Mouse (Mus musculus) adrenal gland, postnatal 10 days (tissue): ENCODE results near the gene Smim4. TPM values are rescaled to one million over a fixed set of nuclear protein-coding genes. Genes with fewer than 3 reads are reported as not detected.

Experiments used
- DNase-seq: peaks from one replicate; pipeline ENCODE4 v3.0.0; 2021; ENCODE audit warnings: mixed read lengths
- total RNA-seq, 2 experiments: library from RNA; stranded (reverse); gene quantifications; 2 replicates each; pipeline ENCODE4 v1.2.3; 2021

Smim4 gene
- total RNA-seq, 2 experiments from 2014 or later, result 86.9 to 103 TPM

- DNase-seq, result no peak
These were observed 10.2 kb upstream of the Smim4 start for GRCm38 (mm10) chr14:31138897-31139429.

DNA sequence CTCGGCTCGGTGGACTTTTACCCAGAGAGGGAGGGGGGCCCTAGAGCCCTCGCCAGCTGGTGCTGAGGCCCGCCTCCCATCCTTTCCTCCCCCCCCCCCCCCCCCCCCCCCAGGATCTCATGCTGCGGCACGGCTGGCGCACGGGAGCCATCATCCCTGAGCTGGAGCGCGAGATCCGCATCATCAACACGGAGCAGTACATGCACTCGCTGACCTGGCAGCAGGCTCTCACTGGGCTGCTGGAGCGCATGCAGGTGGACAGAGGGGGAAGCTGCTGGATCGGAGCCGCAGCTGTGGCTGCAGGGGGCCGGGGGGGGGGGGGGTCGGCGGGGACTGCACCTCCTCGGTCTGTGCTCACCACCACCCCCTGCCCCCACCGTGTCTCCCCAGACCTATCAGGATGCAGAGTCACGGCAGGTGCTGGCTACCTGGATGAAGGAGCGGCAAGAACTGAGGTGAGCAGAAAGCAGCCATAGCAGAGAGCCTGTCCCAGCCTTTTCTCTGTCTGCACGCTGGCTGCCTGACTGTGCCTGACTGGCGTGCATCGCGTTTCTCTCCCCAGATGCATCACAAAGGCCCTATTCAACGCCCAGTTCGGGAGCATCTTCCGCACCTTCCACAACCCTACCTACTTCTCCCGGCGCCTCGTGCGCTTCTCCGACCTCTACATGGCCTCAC lies 9.6 kb upstream of the Smim4 start:
- no peak for DNase-seq

GRCm38 (mm10) chr14:31137791-31138190 lies 9.0 kb upstream of the Smim4 start:
- peak; percentile 48 for DNase-seq

DNA sequence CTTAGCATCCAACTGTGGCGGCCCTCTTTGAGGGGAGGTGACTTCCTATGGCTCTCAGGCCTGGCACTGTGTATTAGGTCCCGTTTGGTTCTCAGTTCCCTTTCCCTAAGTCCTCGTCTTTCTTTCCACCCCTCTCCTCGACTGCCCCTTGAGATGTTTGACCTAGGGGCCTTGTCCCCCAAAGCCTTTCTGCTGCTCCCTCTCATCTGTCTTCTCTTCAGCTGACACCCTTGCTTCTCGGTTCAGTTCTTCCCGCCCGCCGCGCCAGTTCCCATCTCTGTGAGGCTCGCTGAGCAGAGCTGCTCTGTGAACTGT lies 8.5 kb upstream of the Smim4 start:
- DNase-seq, result no peak

DNA sequence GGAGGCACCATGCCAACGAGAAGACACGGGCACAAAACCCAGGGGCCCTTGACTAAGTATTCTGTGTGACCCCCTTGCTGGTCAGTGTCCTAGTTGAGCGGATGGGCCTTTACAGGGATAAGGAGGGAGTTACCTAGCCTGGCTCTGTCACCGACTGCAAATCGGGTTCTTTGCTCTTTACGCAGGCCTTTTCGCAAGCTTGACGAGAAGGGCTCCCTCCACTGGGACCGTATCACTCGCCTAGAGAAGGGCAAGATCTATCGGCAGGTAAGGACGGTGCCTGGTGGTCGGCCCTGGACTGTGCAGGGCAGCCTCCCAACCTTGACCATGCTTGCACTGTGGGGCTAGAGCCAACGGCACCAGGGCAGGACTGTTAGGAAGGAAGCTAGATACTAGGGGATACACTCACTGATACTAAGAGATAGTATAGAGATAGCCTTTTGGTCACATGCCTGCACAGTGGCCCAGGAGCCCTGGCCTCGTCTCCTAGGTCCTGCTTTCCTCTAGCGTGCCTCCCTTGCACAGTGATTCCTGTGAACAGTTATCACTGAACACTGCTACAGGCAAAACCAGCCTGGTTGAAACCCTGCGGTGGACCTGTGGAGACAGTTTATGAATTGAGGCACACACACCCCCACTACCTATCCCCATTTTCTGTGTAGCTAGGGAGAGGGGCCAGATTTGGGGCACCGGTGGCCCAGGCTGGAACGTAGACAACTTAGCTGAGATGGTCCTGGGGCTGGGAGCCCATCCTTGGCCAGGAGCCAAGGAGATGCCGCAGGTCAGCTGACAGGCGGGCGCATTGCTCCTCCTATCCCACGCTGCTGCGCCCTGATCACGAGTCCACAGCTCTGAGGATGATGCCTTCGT lies 7.9 kb upstream of the Smim4 start:
- DNase-seq, result no peak

GRCm38 (mm10) chr14:31135495-31136410 lies 7.0 kb upstream of the Smim4 start:
- no peak for DNase-seq

- no peak for DNase-seq
These were observed 5.6 kb upstream of the Smim4 start for GRCm38 (mm10) chr14:31134015-31135000.

DNA sequence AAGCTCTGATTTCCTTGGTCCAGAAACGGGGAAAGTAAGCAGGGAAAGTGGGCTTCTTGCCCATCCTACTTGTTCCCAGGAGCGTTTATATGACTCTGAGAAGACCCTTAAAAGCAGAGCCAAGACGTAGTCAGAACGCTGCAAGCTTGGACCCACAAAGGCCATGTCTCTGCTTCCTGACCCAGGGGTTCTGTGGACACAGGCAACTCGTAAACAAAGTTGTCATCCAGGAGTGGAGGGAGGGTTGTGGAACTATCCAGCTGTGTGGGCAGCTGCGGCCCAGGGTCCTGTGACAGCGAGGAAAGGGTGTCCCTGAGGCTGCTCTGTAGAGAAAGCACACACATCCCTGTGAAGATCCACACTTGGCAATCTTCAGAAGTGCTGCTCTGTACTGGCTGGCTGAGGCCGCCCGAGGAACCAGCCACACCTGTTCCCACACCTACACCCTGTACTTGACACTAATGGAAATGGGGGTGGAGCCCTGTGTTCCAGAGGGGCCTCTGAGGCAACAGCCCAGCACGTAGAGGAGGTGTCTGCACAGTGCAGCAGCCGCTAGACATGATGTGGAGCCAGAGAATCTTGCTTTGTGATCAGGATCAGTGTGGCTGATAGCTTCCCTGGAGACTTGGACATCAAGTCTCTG lies 4.4 kb upstream of the Smim4 start:
- DNase-seq, result no peak

GRCm38 (mm10) chr14:31132491-31132975 lies 3.8 kb upstream of the Smim4 start:
- no peak for DNase-seq

DNA sequence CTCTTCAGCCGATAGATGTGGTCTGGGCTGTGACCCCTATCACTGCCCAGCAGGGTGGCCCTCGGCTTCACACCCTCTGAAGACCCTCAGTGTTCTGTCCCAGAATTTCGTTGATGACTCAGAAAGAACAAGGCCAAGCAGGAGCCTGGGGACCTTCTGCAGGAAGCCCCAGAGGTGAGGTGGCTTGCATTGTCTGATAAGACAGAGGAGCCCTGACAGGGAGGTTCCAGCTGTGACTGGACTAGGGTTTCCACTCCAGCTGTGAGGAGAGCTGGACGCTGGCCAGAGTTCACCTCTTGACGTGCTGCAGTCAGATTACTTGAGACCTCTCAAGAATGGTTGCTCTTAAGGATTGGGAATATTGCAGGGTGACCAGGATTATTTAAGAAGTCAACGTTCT lies 3.3 kb upstream of the Smim4 start:
- peak; percentile 44 for DNase-seq

GRCm38 (mm10) chr14:31131272-31131821 lies 2.6 kb upstream of the Smim4 start:
- no peak for DNase-seq

DNA sequence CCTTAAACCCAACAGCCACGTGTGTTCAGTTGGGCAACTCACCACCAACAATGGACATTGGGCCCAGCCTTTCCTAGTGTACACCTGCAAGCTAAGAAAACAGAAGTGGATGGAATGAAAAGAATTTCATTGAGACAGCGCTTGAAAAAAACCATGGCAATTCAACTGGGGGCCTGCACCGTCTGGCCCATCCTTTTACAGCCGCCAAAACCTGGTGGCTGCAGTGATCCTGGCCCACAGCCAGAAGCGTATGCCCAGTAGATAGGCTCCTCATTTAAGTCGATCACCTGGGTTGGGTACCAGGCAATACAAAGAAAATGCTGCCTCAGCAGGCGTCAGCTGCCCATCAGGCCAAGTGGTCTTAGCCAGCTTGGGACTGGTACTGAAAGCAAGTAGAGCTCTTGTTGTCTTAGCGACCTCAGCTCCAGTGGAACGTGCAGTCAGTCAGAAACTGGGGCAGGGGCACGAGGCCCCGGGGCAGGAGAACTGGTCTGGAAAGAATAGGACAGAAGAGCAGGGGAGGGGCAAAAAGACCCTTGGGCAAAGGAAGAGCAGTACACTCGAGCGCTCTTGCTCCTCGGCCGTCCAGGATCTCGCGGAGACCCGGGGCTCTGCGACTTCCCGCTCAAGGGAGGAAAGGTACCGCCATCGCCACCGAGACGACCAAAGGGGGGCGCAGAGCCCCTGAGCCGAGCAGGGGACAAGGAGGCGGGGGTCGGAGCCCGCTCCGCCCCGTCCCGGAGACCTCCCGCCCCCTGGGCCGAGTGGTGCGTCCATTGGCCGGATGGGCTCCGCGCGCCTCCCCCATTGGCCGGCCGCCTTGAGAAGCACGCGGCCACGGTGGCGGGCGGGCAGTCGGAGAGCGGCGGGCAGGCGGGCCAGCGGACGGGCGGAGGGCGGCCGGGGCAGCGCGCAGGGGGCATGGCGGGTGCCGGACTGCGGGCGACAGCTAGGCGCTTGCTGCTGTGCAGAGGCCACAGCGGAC lies 1.8 kb upstream of the Smim4 start, which contains the start of gene Nt5dc2:
Gene Nt5dc2 (plus strand): TSS at position 818 of the 985 bp plus-strand sequence.
- DNase-seq, result peak; percentile 94

DNA sequence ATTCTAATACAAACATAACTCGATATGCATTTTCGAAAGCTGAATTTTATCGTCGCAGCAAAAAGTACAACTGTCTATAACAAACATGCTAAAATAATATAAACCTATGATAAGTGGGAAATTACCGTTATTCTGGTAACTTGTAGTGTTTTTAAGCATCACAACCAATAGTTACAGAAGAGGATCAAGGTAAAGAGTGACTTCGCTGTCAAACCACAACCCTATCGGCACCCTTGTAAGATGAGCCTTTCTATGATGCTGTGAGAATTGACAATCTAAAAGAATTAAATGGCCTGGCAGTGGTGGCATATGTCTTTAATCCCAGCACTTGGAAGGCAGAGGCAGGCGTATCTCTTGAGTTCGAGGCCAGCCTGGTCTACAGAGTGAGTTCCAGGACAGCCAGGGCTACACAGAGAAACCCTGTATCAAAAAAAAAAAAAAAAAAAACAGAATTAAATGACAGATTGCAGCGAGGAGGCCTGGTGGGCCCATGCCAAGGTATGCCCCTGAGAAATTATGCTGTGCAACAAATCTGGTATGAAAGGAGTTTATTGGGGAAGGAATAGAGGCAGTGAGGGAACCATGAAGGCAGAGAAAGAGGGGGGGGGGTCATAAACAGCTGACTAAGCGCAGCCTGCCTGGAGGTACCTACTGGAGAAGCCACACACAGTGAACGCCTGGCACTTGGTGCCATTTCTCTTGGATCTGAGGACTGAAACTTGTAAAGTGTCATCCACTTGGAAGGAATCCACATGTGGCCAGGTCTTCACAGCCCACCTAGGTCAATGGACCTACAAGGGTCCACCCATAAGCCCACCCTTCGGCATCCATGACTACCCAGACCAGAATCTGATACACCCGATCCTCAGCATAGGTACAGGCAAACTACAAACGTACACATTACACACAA lies 825 bp upstream of the Smim4 start:
- DNase-seq, result no peak

GRCm38 (mm10) chr14:31128101-31128825 lies 493 bp downstream of the Smim4 start:
- DNase-seq, result peak; percentile 69

- DNase-seq, result no peak
These were observed 1.9 kb downstream of the Smim4 start for GRCm38 (mm10) chr14:31126826-31127225.

DNA sequence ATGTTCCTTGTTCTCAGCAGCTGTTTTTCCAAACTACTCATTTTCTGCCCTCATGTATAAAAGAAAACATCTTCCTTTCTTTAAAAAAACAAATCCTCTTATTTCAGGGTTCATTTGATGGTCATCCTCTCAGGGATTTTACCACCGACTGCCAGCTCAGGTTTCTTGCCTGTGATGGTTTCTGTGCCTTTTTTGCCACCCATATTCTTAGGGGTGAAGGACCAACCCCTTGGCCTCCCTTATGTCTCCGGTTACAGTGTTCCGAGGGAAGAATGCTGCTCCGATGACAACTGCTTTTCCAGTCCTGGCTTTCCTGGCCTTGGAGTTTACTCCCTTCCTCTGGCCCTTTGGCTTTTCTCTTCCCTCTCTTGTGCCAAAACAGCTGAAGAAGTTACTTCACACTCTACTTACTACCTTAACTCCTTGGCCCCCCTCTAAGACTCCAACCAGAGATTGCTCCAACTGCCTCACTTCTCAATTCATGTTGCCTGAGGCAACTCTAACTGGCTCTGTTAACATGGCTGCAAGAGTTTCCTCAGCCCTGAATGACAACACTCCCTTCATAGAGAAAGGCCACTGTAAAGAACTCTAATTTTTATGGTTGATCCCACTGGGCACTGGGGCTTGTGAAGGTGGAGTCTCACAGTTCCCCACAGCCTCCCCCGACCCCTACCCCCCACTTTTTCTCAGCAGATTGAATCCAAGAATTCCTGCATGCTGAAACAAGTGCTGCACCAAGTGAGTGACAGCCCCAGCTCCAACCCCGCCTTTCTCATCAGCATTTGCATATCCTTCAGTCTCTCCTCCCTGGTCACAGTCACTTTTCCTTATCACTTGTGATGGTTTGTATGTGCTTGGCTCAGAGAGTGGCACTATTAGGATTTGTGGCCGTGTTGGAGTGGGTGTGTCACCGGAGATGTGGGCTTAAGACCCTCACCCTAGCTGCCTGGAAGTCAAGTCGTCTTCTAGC lies 3.4 kb downstream of the Smim4 start:
- DNase-seq, result no peak
